Mouse (Mus musculus) CH12.LX (cell line): ENCODE data around the gene Zmym3. TPM values are rescaled to one million over a fixed set of nuclear protein-coding genes. Genes with fewer than 3 reads are reported as not detected.

Source experiments
- DNase-seq: peaks from one replicate; pipeline ENCODE4 v3.0.0-alpha.2; 2013; ENCODE audit errors: extremely low read depth
- H3K27ac ChIP-seq: 2 replicates; pipeline ENCODE4 v1.5.1; 2012; ENCODE audit warnings: low read depth, mild to moderate bottlenecking, control low read depth, moderate library complexity; ENCODE audit not compliant: insufficient read depth
- H3K27me3 ChIP-seq: replicated peaks from 2 replicates; pipeline ENCODE3; 2012; ENCODE audit warnings: inconsistent platforms
- H3K36me3 ChIP-seq, 2 experiments: replicated peaks in 1 of 2; 2 replicates each; pipeline versions ENCODE3 to v1.6.1; 2012; ENCODE audit warnings: inconsistent platforms in 1 of 2, low read length in 1 of 2, mild to moderate bottlenecking in 1 of 2, mixed read lengths in 1 of 2, moderate library complexity in 1 of 2; ENCODE audit not compliant: control insufficient read depth in 1 of 2, insufficient read depth in 1 of 2
- H3K4me1 ChIP-seq, 2 experiments: 2 replicates each; pipeline ENCODE4 v1.6.1; 2012; ENCODE audit warnings: inconsistent platforms in 1 of 2, moderate library complexity in 1 of 2; ENCODE audit not compliant: insufficient read depth in 2 of 2, control insufficient read depth in 1 of 2
- H3K4me2 ChIP-seq: 2 replicates; pipeline ENCODE4 v1.6.1; 2012; ENCODE audit warnings: low read depth, mild to moderate bottlenecking, control low read depth; ENCODE audit not compliant: poor library complexity, insufficient read depth, severe bottlenecking
- H3K4me3 ChIP-seq, 3 experiments: fragments of 150-350 bp in 1 of 3; sonication (generic) in 1 of 3; replicated peaks in 1 of 3; 2 replicates each; pipeline versions ENCODE3 to v1.5.1; 2011 to 2012; ENCODE audit warnings: low read depth in 2 of 3, low read length in 2 of 3, mild to moderate bottlenecking in 2 of 3, moderate library complexity in 2 of 3, control low read depth in 1 of 3, improper control_type of control experiment in 1 of 3, inconsistent platforms in 1 of 3, mixed read lengths in 1 of 3; ENCODE audit not compliant: poor library complexity in 1 of 3
- H3K79me2 ChIP-seq: replicated peaks from 2 replicates; pipeline ENCODE4 v1.6.1; 2012; ENCODE audit warnings: mild to moderate bottlenecking, moderate library complexity; ENCODE audit not compliant: control insufficient read depth, poor library complexity, insufficient read depth, severe bottlenecking; ENCODE audit errors: extremely low read depth
- H3K9ac ChIP-seq: 2 replicates; pipeline ENCODE4 v1.6.1; 2012; ENCODE audit warnings: low read depth, mild to moderate bottlenecking, control low read depth, moderate library complexity; ENCODE audit not compliant: insufficient read depth
- H3K9me3 ChIP-seq: replicated peaks from 2 replicates; pipeline ENCODE3; 2012; ENCODE audit warnings: low read length, inconsistent platforms, mixed read lengths
- EP300 ChIP-seq: IDR thresholded peaks from 2 replicates; pipeline ENCODE4 v1.6.1; 2011; ENCODE audit warnings: low read length, improper control_type of control experiment
- GABPA ChIP-seq: IDR thresholded peaks from 2 replicates; pipeline ENCODE4 v1.6.1; 2012; ENCODE audit warnings: low read depth, low read length, improper control_type of control experiment, inconsistent platforms; ENCODE audit not compliant: insufficient replicate concordance
- HCFC1 ChIP-seq: IDR thresholded peaks from 2 replicates; pipeline ENCODE4 v1.6.1; 2012; ENCODE audit warnings: low read depth, mild to moderate bottlenecking, inconsistent platforms, low read length, improper control_type of control experiment
- JUN ChIP-seq: IDR thresholded peaks from 2 replicates; pipeline ENCODE4 v1.6.1; 2011; ENCODE audit warnings: low read depth, mild to moderate bottlenecking, low read length, improper control_type of control experiment, moderate library complexity; ENCODE audit not compliant: insufficient read depth
- KAT2A ChIP-seq: IDR thresholded peaks from 2 replicates; pipeline ENCODE4 v1.6.1; 2012; ENCODE audit warnings: low read length, improper control_type of control experiment, inconsistent platforms; ENCODE audit not compliant: insufficient replicate concordance
- MAFK ChIP-seq: IDR thresholded peaks from 2 replicates; pipeline ENCODE4 v1.6.1; 2011; ENCODE audit warnings: low read length, improper control_type of control experiment; ENCODE audit not compliant: insufficient replicate concordance
- MAZ ChIP-seq: IDR thresholded peaks from 2 replicates; pipeline ENCODE4 v1.6.1; 2012; ENCODE audit warnings: low read depth, mild to moderate bottlenecking, inconsistent platforms, low read length, improper control_type of control experiment, moderate library complexity
- POLR2A ChIP-seq: IDR thresholded peaks from 2 replicates; pipeline ENCODE4 v1.6.1; 2011; ENCODE audit warnings: low read depth, mild to moderate bottlenecking, improper control_type of control experiment, low read length
- RAD21 ChIP-seq: IDR thresholded peaks from 2 replicates; pipeline ENCODE4 v1.6.1; 2011; ENCODE audit warnings: low read depth, mild to moderate bottlenecking, low read length, improper control_type of control experiment, moderate library complexity
- TCF12 ChIP-seq: IDR thresholded peaks from 2 replicates; pipeline ENCODE4 v1.6.1; 2014; ENCODE audit warnings: low read depth, mild to moderate bottlenecking, inconsistent platforms, low read length, improper control_type of control experiment
- USF2 ChIP-seq: conservative IDR thresholded peaks from 2 replicates; pipeline ENCODE4 v1.6.1; 2011; ENCODE audit warnings: low read depth, low read length, improper control_type of control experiment
- ZKSCAN1 ChIP-seq: IDR thresholded peaks from 2 replicates; pipeline ENCODE4 v1.6.1; 2012; ENCODE audit warnings: low read depth, inconsistent platforms, low read length, improper control_type of control experiment, borderline replicate concordance
- ZMIZ1 ChIP-seq: IDR thresholded peaks from 2 replicates; pipeline ENCODE4 v1.6.1; 2012; ENCODE audit warnings: low read depth, mild to moderate bottlenecking, inconsistent platforms, low read length, improper control_type of control experiment
- dilution Hi-C: fragments of 300-500 bp; cut with MboI; formaldehyde crosslinking; loops from 2 replicates; pipeline ENCODE4 v1.14.3; 2020; ENCODE audit warnings: low sequenced_read_pairs; ENCODE audit not compliant: extremely low pct_unique_long_range_greater_than_20kb, extremely low pct_ligation_motif_present
- in situ Hi-C: fragments of 300-500 bp; cut with MboI; formaldehyde crosslinking; loops from 3 replicates; pipeline ENCODE4 v1.14.3; 2019; ENCODE audit warnings: low sequenced_read_pairs, low pct_ligation_motif_present, low pct_unique_long_range_greater_than_20kb, mixed read lengths
- polyA plus RNA-seq: library from polyadenylated mRNA; unstranded; fragments of >175 nt; gene quantifications from 2 replicates; pipeline ENCODE4 v1.2.1, GENCODE M21; 2012; ENCODE audit warnings: low read depth; ENCODE audit not compliant: insufficient read length
- total RNA-seq, 2 experiments: library from RNA; depleted of rRNA; stranded (reverse); fragments of 300-350 nt in 1 of 2; fragments of >200 nt in 1 of 2; gene quantifications; 2 replicates each; pipeline ENCODE4 v1.2.3; 2012 to 2014

Gene Zmym3
- total and polyA plus RNA-seq, 3 experiments: 16.6 to 31.3 (median 18.0) TPM

DNA sequence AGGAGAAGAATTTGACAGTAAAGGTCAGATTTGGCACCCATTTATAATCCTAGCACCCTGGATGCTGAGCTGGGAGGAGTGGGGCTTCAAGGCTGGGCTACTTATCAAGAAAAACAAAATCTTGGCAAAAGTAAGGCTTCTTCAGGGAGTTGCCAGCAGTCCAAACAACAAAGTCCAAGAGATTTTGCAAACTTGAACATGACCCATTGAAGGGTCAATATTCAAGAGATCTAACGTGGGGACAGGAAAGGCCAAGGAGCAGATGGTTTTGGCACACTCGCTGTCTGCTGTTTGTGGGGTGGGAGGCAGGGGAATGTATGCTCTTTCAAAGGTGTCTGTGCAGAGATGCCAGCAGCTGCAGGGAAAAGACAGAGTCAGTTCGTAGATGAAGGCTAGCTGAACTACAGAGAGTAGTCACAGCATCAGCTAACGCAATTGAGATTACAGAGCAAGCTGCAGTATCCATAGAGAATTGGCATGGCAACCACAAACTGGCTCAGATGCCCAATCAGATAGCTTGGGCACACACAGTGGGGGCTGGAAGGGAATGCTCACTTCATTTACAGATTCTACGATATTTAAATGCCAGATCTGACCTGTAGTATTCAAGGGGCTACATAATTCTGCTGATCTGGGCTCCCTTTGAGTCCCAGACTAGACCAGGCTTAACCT is 31.6 kb downstream of the Zmym3 start:
- Histone ChIP-seq H3K27ac (no peak overlapping the region), H3K9ac (no peak overlapping the region), H3K4me1 (no peaks in the 10 kb centered on the region), H3K36me3 (no peaks in the 10 kb centered on the region), H3K9me3 (no peaks in the 10 kb centered on the region), H3K4me3 (no peak overlapping the region), H3K79me2 (no peaks in the 10 kb centered on the region), H3K4me2 (no peak overlapping the region), H3K27me3 (no peaks in the 10 kb centered on the region)
- no peak for DNase-seq
- in situ Hi-C loops: no loop called here
- TF ChIP-seq KAT2A: no peak
- no peak for TF ChIP-seq TCF12
- dilution Hi-C loops: no loop called here

DNA sequence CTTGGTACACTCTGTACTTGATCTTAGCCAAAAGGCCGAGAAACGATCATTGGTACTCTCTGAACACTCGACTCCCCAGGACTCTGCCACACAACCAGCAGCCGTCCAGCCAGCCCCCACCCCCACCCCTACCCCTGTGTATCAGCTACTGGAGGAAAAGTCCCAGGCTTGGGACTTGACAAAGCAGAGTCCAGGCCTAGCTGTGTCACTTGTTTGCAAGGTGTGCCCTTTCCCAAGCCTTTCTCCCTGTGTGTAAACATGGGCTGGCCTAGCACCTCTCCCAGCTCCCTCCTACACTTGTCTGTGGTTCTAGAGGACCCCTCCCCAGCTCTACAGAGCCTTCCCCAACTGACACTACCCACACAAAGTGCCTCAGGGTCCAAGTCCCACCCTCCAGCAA is 34.4 kb downstream of the Zmym3 start:
- Histone ChIP-seq H3K9me3 (no peaks in the 10 kb centered on the region), H3K27me3 (no peaks in the 10 kb centered on the region), H3K36me3 (no peaks in the 10 kb centered on the region), H3K4me1 (no peaks in the 10 kb centered on the region), H3K79me2 (no peaks in the 10 kb centered on the region), H3K9ac (no peak overlapping the region), H3K4me3 (no peak overlapping the region), H3K4me2 (no peak overlapping the region), H3K27ac (no peak overlapping the region)
- no peak for DNase-seq
- TF ChIP-seq MAZ (no peak), HCFC1 (no peak), ZKSCAN1 (no peak), JUN (no peak), USF2 (no peak), ZMIZ1 (no peak), MAFK (no peak), EP300 (no peak), GABPA (no peak), RAD21 (no peak), POLR2A (no peak)
- dilution Hi-C loops (no loop called here), in situ Hi-C loops (no loop called here)
